Mouse (Mus musculus): Measurements from ENCODE around the gene Srp14. TPM values are rescaled to one million over a fixed set of nuclear protein-coding genes. Genes with fewer than 3 reads are reported as not detected.

Srp14 gene
- total and polyA plus RNA-seq, 3 experiments, result 64.9 to 129 (median 116) TPM

DNA sequence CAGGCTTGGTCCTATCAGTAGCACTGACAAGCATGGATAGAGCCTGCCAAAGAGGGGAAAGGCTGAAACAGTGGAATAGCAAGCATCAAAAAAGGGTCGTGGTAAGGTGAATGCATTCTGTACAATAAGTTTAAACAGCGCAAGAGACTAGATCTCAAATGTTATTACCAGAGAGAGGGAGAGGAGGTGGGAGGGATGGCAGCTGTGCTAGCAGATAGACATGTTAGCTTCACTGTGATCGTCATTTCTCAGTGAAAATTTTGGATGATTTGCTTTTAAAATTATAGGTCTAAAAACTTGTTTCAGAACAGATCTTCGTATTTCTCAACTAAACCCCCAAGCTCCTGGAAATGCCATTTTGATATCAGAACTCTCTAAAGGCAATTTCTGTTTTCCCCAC, 36.8 kb downstream of the Srp14 start:
- TF ChIP-seq CTCF (IDR thresholded peaks at IDR 0.05) (no peak), EP300 (IDR thresholded peaks at IDR 0.05; ENCODE audit: insufficient read depth, low read depth, low read length) (no peak), POLR2A (IDR thresholded peaks at IDR 0.05; ENCODE audit: insufficient read depth, low read depth, low read length) (no peak)
- no peaks in the 10 kb centered on the region for H3K27me3 ChIP-seq (ENCODE audit: control insufficient read depth, insufficient read depth, low read length)
- H3K4me3 ChIP-seq, result no peak overlapping the region
- H3K4me1 ChIP-seq (ENCODE audit: control insufficient read depth, insufficient read depth, low read length), result no peaks in the 10 kb centered on the region
- no peak overlapping the region for H3K9ac ChIP-seq (ENCODE audit: low read depth, low read length)
- 73% methylated on average over 4 of the region's 4 CpGs for WGBS
- H3K79me2 ChIP-seq (replicated peaks; ENCODE audit: control insufficient read depth, insufficient read depth, low read length), result no peaks in the 10 kb centered on the region
- intact Hi-C loops (cut with DNase I), result no loop called here
- DNase-seq, result no peak
- no peak overlapping the region for H3K27ac ChIP-seq
- no peaks in the 10 kb centered on the region for H3K36me3 ChIP-seq (ENCODE audit: control insufficient read depth, insufficient read depth, low read length)

DNA sequence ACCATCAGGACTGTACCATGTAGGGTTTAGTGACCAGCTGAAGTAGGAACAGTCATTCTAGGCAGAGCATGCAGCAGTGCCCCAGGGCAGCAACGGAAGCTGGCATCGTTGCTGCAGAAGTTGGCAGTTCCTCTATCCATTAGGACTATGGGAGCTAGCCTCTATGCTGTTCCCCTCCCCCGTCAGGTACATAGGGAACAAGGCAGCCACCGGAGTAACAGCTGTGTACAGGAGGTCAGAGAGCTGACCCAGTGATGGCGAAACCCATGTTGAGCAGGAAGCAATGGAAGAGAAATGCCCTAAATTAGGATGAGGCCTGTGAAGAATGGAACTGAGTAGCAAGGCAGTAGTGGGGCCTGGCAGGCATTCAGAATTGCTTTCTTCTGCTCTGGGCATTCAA, 37.3 kb downstream of the Srp14 start:
- 70% methylated on average over 5 of the region's 5 CpGs for WGBS
- Histone ChIP-seq H3K4me1 (ENCODE audit: control insufficient read depth, insufficient read depth, low read length) (no peaks in the 10 kb centered on the region), H3K9ac (ENCODE audit: low read depth, low read length) (no peak overlapping the region), H3K79me2 (replicated peaks; ENCODE audit: control insufficient read depth, insufficient read depth, low read length) (no peaks in the 10 kb centered on the region), H3K27me3 (ENCODE audit: control insufficient read depth, insufficient read depth, low read length) (no peaks in the 10 kb centered on the region), H3K27ac (no peak overlapping the region), H3K4me3 (no peak overlapping the region), H3K36me3 (ENCODE audit: control insufficient read depth, insufficient read depth, low read length) (no peaks in the 10 kb centered on the region)
- TF ChIP-seq CTCF (IDR thresholded peaks at IDR 0.05) (no peak), POLR2A (IDR thresholded peaks at IDR 0.05; ENCODE audit: insufficient read depth, low read depth, low read length) (no peak)
- intact Hi-C loops (cut with DNase I), result no loop called here
- no peak for DNase-seq

GRCm38 (mm10) chr2:118431589-118431988, 47.9 kb downstream of the Srp14 start:
- no peaks in the 10 kb centered on the region for H3K27me3 ChIP-seq (ENCODE audit: control insufficient read depth, insufficient read depth, low read length)
- no peaks in the 10 kb centered on the region; the same call in 1 of the 2 replicates for H3K36me3 ChIP-seq (ENCODE audit: control insufficient read depth, insufficient read depth, low read length)
- DNase-seq, result peak in 1 of 2 experiments; percentile 37
- no peaks in the 10 kb centered on the region for H3K4me1 ChIP-seq (ENCODE audit: control insufficient read depth, insufficient read depth, low read length)
- no peaks in the 10 kb centered on the region for H3K79me2 ChIP-seq (replicated peaks; ENCODE audit: control insufficient read depth, insufficient read depth, low read length)
- H3K27ac ChIP-seq, result no peak overlapping the region
- no peak overlapping the region for H3K4me3 ChIP-seq
- WGBS, result 88% methylated on average over 5 of the region's 5 CpGs
- TF ChIP-seq POLR2A (IDR thresholded peaks at IDR 0.05; ENCODE audit: insufficient read depth, low read depth, low read length), result no peak
- peak; percentile 81 for TF ChIP-seq CTCF (IDR thresholded peaks at IDR 0.05)
- H3K9ac ChIP-seq (ENCODE audit: low read depth, low read length), result no peak overlapping the region
- intact Hi-C loops (cut with DNase I), result loop anchor here (2.0 kb wide), 1 partner anchor 169 kb away; no protein-coding TSS in a partner anchor

DNA sequence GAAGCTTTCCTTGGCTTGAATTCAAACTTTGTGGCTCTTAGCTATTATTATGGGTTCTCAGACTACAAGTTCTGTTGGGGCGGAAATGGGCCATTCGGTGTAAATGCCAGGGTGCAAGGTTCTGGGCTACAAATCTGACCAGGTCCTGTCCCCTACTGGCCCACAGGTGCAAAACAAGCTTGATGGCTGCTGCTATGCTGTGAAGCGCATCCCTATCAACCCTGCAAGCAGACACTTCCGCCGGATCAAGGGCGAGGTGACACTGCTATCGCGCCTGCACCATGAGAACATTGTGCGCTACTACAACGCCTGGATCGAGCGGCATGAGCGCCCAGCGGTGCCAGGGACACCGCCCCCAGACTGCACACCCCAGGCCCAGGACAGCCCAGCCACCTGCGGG, 48.9 kb downstream of the Srp14 start:
- H3K27ac ChIP-seq, result no peak overlapping the region
- H3K4me3 ChIP-seq, result no peak overlapping the region
- no peaks in the 10 kb centered on the region for H3K79me2 ChIP-seq (replicated peaks; ENCODE audit: control insufficient read depth, insufficient read depth, low read length)
- no peaks in the 10 kb centered on the region; the same call in 1 of the 2 replicates for H3K36me3 ChIP-seq (ENCODE audit: control insufficient read depth, insufficient read depth, low read length)
- no peak for DNase-seq
- H3K4me1 ChIP-seq (ENCODE audit: control insufficient read depth, insufficient read depth, low read length), result no peaks in the 10 kb centered on the region
- TF ChIP-seq CTCF (IDR thresholded peaks at IDR 0.05) (no peak), POLR2A (IDR thresholded peaks at IDR 0.05; ENCODE audit: insufficient read depth, low read depth, low read length) (no peak), EP300 (IDR thresholded peaks at IDR 0.05; ENCODE audit: insufficient read depth, low read depth, low read length) (no peak)
- no peak overlapping the region for H3K9ac ChIP-seq (ENCODE audit: low read depth, low read length)
- H3K27me3 ChIP-seq (ENCODE audit: control insufficient read depth, insufficient read depth, low read length), result no peaks in the 10 kb centered on the region
- 89% methylated on average over 16 of the region's 16 CpGs for WGBS
- intact Hi-C loops (cut with DNase I), result loop anchor here (2.0 kb wide), 1 partner anchor 168 kb away; no protein-coding TSS in a partner anchor

GRCm38 (mm10) chr2:118429297-118429696, 50.2 kb downstream of the Srp14 start:
- H3K4me1 ChIP-seq (ENCODE audit: control insufficient read depth, insufficient read depth, low read length), result no peaks in the 10 kb centered on the region
- WGBS, result 85% methylated on average over 9 of the region's 9 CpGs
- intact Hi-C loops (cut with DNase I), result no loop called here

GRCm38 (mm10) chr2:118428296-118428695, 51.2 kb downstream of the Srp14 start:
- no peak for TF ChIP-seq POLR2A (IDR thresholded peaks at IDR 0.05; ENCODE audit: insufficient read depth, low read depth, low read length)
- no peak for TF ChIP-seq EP300 (IDR thresholded peaks at IDR 0.05; ENCODE audit: insufficient read depth, low read depth, low read length)
- TF ChIP-seq CTCF (IDR thresholded peaks at IDR 0.05), result no peak

More at GRCm38 (mm10) chr2:118429297-118429696, 50.2 kb downstream of the Srp14 start:
- Histone ChIP-seq H3K27me3 (ENCODE audit: control insufficient read depth, insufficient read depth, low read length) (no peaks in the 10 kb centered on the region), H3K36me3 (ENCODE audit: control insufficient read depth, insufficient read depth, low read length) (no peaks in the 10 kb centered on the region; the same call in 1 of the 2 replicates), H3K9ac (ENCODE audit: low read depth, low read length) (no peak overlapping the region), H3K4me3 (no peak overlapping the region), H3K79me2 (replicated peaks; ENCODE audit: control insufficient read depth, insufficient read depth, low read length) (no peaks in the 10 kb centered on the region), H3K27ac (no peak overlapping the region)
- DNase-seq, result no peak
- TF ChIP-seq CTCF (IDR thresholded peaks at IDR 0.05) (no peak), POLR2A (IDR thresholded peaks at IDR 0.05; ENCODE audit: insufficient read depth, low read depth, low read length) (no peak), EP300 (IDR thresholded peaks at IDR 0.05; ENCODE audit: insufficient read depth, low read depth, low read length) (no peak)

More at GRCm38 (mm10) chr2:118428296-118428695, 51.2 kb downstream of the Srp14 start:
- intact Hi-C loops (cut with DNase I), result no loop called here
- no peak overlapping the region for H3K4me3 ChIP-seq
- no peak overlapping the region for H3K27ac ChIP-seq
- no peaks in the 10 kb centered on the region for H3K79me2 ChIP-seq (replicated peaks; ENCODE audit: control insufficient read depth, insufficient read depth, low read length)
- H3K9ac ChIP-seq (ENCODE audit: low read depth, low read length), result no peak overlapping the region
- H3K27me3 ChIP-seq (ENCODE audit: control insufficient read depth, insufficient read depth, low read length), result no peaks in the 10 kb centered on the region
- H3K36me3 ChIP-seq (ENCODE audit: control insufficient read depth, insufficient read depth, low read length), result no peaks in the 10 kb centered on the region; the same call in 1 of the 2 replicates
- DNase-seq, result no peak
- no peaks in the 10 kb centered on the region for H3K4me1 ChIP-seq (ENCODE audit: control insufficient read depth, insufficient read depth, low read length)
- WGBS, result 93% methylated on average over 6 of the region's 6 CpGs

Other genes with a start within 250 kb of the Srp14 start
- gene Fsip1, start 222.7 kb downstream of the Srp14 start, total RNA-seq (2021), result not detected
- gene Fsip1, start 222.7 kb downstream of the Srp14 start, polyA plus RNA-seq (2012; rRNA removed), result 0.06 TPM in 1 of 2 replicates, not detected in the other
- gene Gpr176, start 106.3 kb downstream of the Srp14 start, total RNA-seq (2021), result under 1 TPM; 0.07 to 0.10 TPM
- gene Gpr176, start 106.3 kb downstream of the Srp14 start, polyA plus RNA-seq (2012; rRNA removed), result 0.12 and 0.23 TPM in 2 replicates
- 1 to 10 TPM; 6.1 to 7.0 TPM for gene Eif2ak4, start 91.1 kb downstream of the Srp14 start, total RNA-seq (2021)
- gene Eif2ak4, start 91.1 kb downstream of the Srp14 start, polyA plus RNA-seq (2012; rRNA removed), result 4.6 and 5.0 TPM in 2 replicates
- gene Bmf, start 70.0 kb upstream of the Srp14 start, total RNA-seq (2021), result 1 to 10 TPM; 5.5 to 7.0 TPM
- 2.9 and 5.7 TPM in 2 replicates for gene Bmf, start 70.0 kb upstream of the Srp14 start, polyA plus RNA-seq (2012; rRNA removed)
- 1 to 10 TPM in 1 of 2 experiments, under 1 TPM in 1; 0.65 to 1.8 TPM for gene Bub1b, start 118.5 kb upstream of the Srp14 start, total RNA-seq (2021)
- 0.25 and 1.1 TPM in 2 replicates for gene Bub1b, start 118.5 kb upstream of the Srp14 start, polyA plus RNA-seq (2012; rRNA removed)
- gene Pak6, start 183.6 kb upstream of the Srp14 start, total RNA-seq (2021), result 1 to 10 TPM; 6.1 to 8.1 TPM
- gene Pak6, start 183.6 kb upstream of the Srp14 start, polyA plus RNA-seq (2012; rRNA removed), result 11.1 and 12.7 TPM in 2 replicates
- gene Ankrd63, start 224.3 kb upstream of the Srp14 start, total RNA-seq (2021), result 1 to 10 TPM; 1.3 to 2.5 TPM
- gene Ankrd63, start 224.3 kb upstream of the Srp14 start, polyA plus RNA-seq (2012; rRNA removed), result 1.1 and 3.5 TPM in 2 replicates
- 1 to 10 TPM; 2.5 to 2.6 TPM for gene Plcb2, start 248.7 kb upstream of the Srp14 start, total RNA-seq (2021)
- 2.4 and 2.7 TPM in 2 replicates for gene Plcb2, start 248.7 kb upstream of the Srp14 start, polyA plus RNA-seq (2012; rRNA removed)